Mouse (Mus musculus): ENCODE results near the gene H2-T3. TPM values are rescaled to one million over a fixed set of nuclear protein-coding genes. Genes with fewer than 3 reads are reported as not detected.
"Not testable (repeated sequence)": the region's sequence is repeated elsewhere in the genome, so short reads cannot be mapped to it uniquely, and the experiment has no call there.

The H2-T3 gene
- total RNA-seq (2021): not detected
- long read RNA-seq, experiment 1: 0 reads
- long read RNA-seq, experiment 2: 0 reads

- no peak for DNase-seq
These were observed at the start of gene H2-T3 for GRCm38 (mm10) chr17:36190169-36190507. Gene H2-T3, minus strand, starts transcription at chr17:36190287.

- no peak for DNase-seq
These were observed 47.3 kb upstream of the H2-T3 start for GRCm38 (mm10) chr17:36237321-36237921.

GRCm38 (mm10) chr17:36235300-36235699, 45.2 kb upstream of the H2-T3 start:
- not testable (repeated sequence) for DNase-seq

- DNase-seq: no peak
These were observed 43.5 kb upstream of the H2-T3 start for GRCm38 (mm10) chr17:36233572-36233971.

GRCm38 (mm10) chr17:36231318-36231717, 41.2 kb upstream of the H2-T3 start:
- DNase-seq: peak; percentile 41

- DNase-seq: no peak
These were observed 39.0 kb upstream of the H2-T3 start for GRCm38 (mm10) chr17:36229046-36229445.

GRCm38 (mm10) chr17:36226921-36227320, 36.8 kb upstream of the H2-T3 start:
- no peak for DNase-seq

GRCm38 (mm10) chr17:36225231-36225824, 35.2 kb upstream of the H2-T3 start:
- no peak for DNase-seq

GRCm38 (mm10) chr17:36224451-36224850, 34.4 kb upstream of the H2-T3 start:
- no peak for DNase-seq

- no peak for DNase-seq
These were observed 28.6 kb upstream of the H2-T3 start for GRCm38 (mm10) chr17:36218594-36219155.

GRCm38 (mm10) chr17:36215586-36215985, 25.5 kb upstream of the H2-T3 start:
- no peak for DNase-seq

GRCm38 (mm10) chr17:36206846-36207245, 16.8 kb upstream of the H2-T3 start:
- no peak for DNase-seq

GRCm38 (mm10) chr17:36205862-36206261, 15.8 kb upstream of the H2-T3 start:
- DNase-seq: no peak

- DNase-seq: no peak
These were observed 15.4 kb upstream of the H2-T3 start for GRCm38 (mm10) chr17:36205456-36205855.

- DNase-seq: no peak
These were observed 11.8 kb upstream of the H2-T3 start for GRCm38 (mm10) chr17:36201851-36202250.

GRCm38 (mm10) chr17:36198317-36198716, 8.2 kb upstream of the H2-T3 start:
- no peak for DNase-seq

GRCm38 (mm10) chr17:36194471-36194870, 4.4 kb upstream of the H2-T3 start:
- no peak for DNase-seq

- no peak for DNase-seq
These were observed 3.6 kb upstream of the H2-T3 start for GRCm38 (mm10) chr17:36193546-36194141.

GRCm38 (mm10) chr17:36192371-36192770, 2.3 kb upstream of the H2-T3 start:
- no peak for DNase-seq

- DNase-seq: no peak
These were observed 457 bp downstream of the H2-T3 start for GRCm38 (mm10) chr17:36189491-36190168.

GRCm38 (mm10) chr17:36187540-36187939, 2.5 kb downstream of the H2-T3 start:
- DNase-seq: no peak

GRCm38 (mm10) chr17:36182212-36182611, 7.9 kb downstream of the H2-T3 start:
- DNase-seq: no peak

GRCm38 (mm10) chr17:36179446-36179845, 10.6 kb downstream of the H2-T3 start:
- not testable (repeated sequence) for DNase-seq

All from gastrocnemius, postnatal 25 days (tissue).